Mouse (Mus musculus) CH12.LX (cell line): ENCODE data around the gene Mesp2. TPM values are rescaled to one million over a fixed set of nuclear protein-coding genes. Genes with fewer than 3 reads are reported as not detected.

Experiments used
- DNase-seq: peaks from one replicate; pipeline ENCODE4 v3.0.0-alpha.2; 2013; ENCODE audit errors: extremely low read depth
- H3K27ac ChIP-seq: 2 replicates; pipeline ENCODE4 v1.5.1; 2012; ENCODE audit warnings: low read depth, mild to moderate bottlenecking, control low read depth, moderate library complexity; ENCODE audit not compliant: insufficient read depth
- H3K27me3 ChIP-seq: replicated peaks from 2 replicates; pipeline ENCODE3; 2012; ENCODE audit warnings: inconsistent platforms
- H3K36me3 ChIP-seq, 2 experiments: replicated peaks in 1 of 2; 2 replicates each; pipeline versions ENCODE3 to v1.6.1; 2012; ENCODE audit warnings: inconsistent platforms in 1 of 2, low read length in 1 of 2, mild to moderate bottlenecking in 1 of 2, mixed read lengths in 1 of 2, moderate library complexity in 1 of 2; ENCODE audit not compliant: control insufficient read depth in 1 of 2, insufficient read depth in 1 of 2
- H3K4me1 ChIP-seq, 2 experiments: 2 replicates each; pipeline ENCODE4 v1.6.1; 2012; ENCODE audit warnings: inconsistent platforms in 1 of 2, moderate library complexity in 1 of 2; ENCODE audit not compliant: insufficient read depth in 2 of 2, control insufficient read depth in 1 of 2
- H3K4me2 ChIP-seq: 2 replicates; pipeline ENCODE4 v1.6.1; 2012; ENCODE audit warnings: low read depth, mild to moderate bottlenecking, control low read depth; ENCODE audit not compliant: poor library complexity, insufficient read depth, severe bottlenecking
- H3K4me3 ChIP-seq, 3 experiments: fragments of 150-350 bp in 1 of 3; sonication (generic) in 1 of 3; replicated peaks in 1 of 3; 2 replicates each; pipeline versions ENCODE3 to v1.5.1; 2011 to 2012; ENCODE audit warnings: low read depth in 2 of 3, low read length in 2 of 3, mild to moderate bottlenecking in 2 of 3, moderate library complexity in 2 of 3, control low read depth in 1 of 3, improper control_type of control experiment in 1 of 3, inconsistent platforms in 1 of 3, mixed read lengths in 1 of 3; ENCODE audit not compliant: poor library complexity in 1 of 3
- H3K79me2 ChIP-seq: replicated peaks from 2 replicates; pipeline ENCODE4 v1.6.1; 2012; ENCODE audit warnings: mild to moderate bottlenecking, moderate library complexity; ENCODE audit not compliant: control insufficient read depth, poor library complexity, insufficient read depth, severe bottlenecking; ENCODE audit errors: extremely low read depth
- H3K9ac ChIP-seq: 2 replicates; pipeline ENCODE4 v1.6.1; 2012; ENCODE audit warnings: low read depth, mild to moderate bottlenecking, control low read depth, moderate library complexity; ENCODE audit not compliant: insufficient read depth
- H3K9me3 ChIP-seq: replicated peaks from 2 replicates; pipeline ENCODE3; 2012; ENCODE audit warnings: low read length, inconsistent platforms, mixed read lengths
- BHLHE40 ChIP-seq: IDR thresholded peaks from 2 replicates; pipeline ENCODE4 v1.6.1; 2011; ENCODE audit warnings: mild to moderate bottlenecking, low read depth, low read length, improper control_type of control experiment
- CTCF ChIP-seq, 2 experiments: IDR thresholded peaks in 1 of 2; conservative IDR thresholded peaks in 1 of 2; 2 replicates each; pipeline ENCODE4 v1.5.1; 2011 to 2012; ENCODE audit warnings: low read depth in 2 of 2, low read length in 2 of 2, improper control_type of control experiment in 1 of 2, inconsistent platforms in 1 of 2, mild to moderate bottlenecking in 1 of 2, moderate library complexity in 1 of 2
- ELF1 ChIP-seq: IDR thresholded peaks from 2 replicates; pipeline ENCODE4 v1.6.1; 2014; ENCODE audit warnings: low read depth, mild to moderate bottlenecking, inconsistent platforms, low read length, improper control_type of control experiment
- EP300 ChIP-seq: IDR thresholded peaks from 2 replicates; pipeline ENCODE4 v1.6.1; 2011; ENCODE audit warnings: low read length, improper control_type of control experiment
- ETS1 ChIP-seq: conservative IDR thresholded peaks from 2 replicates; pipeline ENCODE4 v1.6.1; 2012; ENCODE audit warnings: low read depth, mild to moderate bottlenecking, inconsistent platforms, low read length, improper control_type of control experiment, moderate library complexity
- HCFC1 ChIP-seq: IDR thresholded peaks from 2 replicates; pipeline ENCODE4 v1.6.1; 2012; ENCODE audit warnings: low read depth, mild to moderate bottlenecking, inconsistent platforms, low read length, improper control_type of control experiment
- IRF4 ChIP-seq: IDR thresholded peaks from 2 replicates; pipeline ENCODE4 v1.6.1; 2014; ENCODE audit warnings: low read depth, mild to moderate bottlenecking, inconsistent platforms, low read length, improper control_type of control experiment
- JUN ChIP-seq: IDR thresholded peaks from 2 replicates; pipeline ENCODE4 v1.6.1; 2011; ENCODE audit warnings: low read depth, mild to moderate bottlenecking, low read length, improper control_type of control experiment, moderate library complexity; ENCODE audit not compliant: insufficient read depth
- KAT2A ChIP-seq: IDR thresholded peaks from 2 replicates; pipeline ENCODE4 v1.6.1; 2012; ENCODE audit warnings: low read length, improper control_type of control experiment, inconsistent platforms; ENCODE audit not compliant: insufficient replicate concordance
- MAZ ChIP-seq: IDR thresholded peaks from 2 replicates; pipeline ENCODE4 v1.6.1; 2012; ENCODE audit warnings: low read depth, mild to moderate bottlenecking, inconsistent platforms, low read length, improper control_type of control experiment, moderate library complexity
- NELFE ChIP-seq: IDR thresholded peaks from 2 replicates; pipeline ENCODE4 v1.6.1; 2011; ENCODE audit warnings: low read depth, low read length, improper control_type of control experiment
- NRF1 ChIP-seq: IDR thresholded peaks from 2 replicates; pipeline ENCODE4 v1.6.1; 2014; ENCODE audit warnings: low read depth, mild to moderate bottlenecking, inconsistent platforms, low read length, improper control_type of control experiment, moderate library complexity
- PAX5 ChIP-seq: IDR thresholded peaks from 2 replicates; pipeline ENCODE4 v1.6.1; 2012; ENCODE audit warnings: low read length, inconsistent platforms, mixed read lengths
- RAD21 ChIP-seq: IDR thresholded peaks from 2 replicates; pipeline ENCODE4 v1.6.1; 2011; ENCODE audit warnings: low read depth, mild to moderate bottlenecking, low read length, improper control_type of control experiment, moderate library complexity
- RCOR1 ChIP-seq: conservative IDR thresholded peaks from 2 replicates; pipeline ENCODE4 v1.6.1; 2012; ENCODE audit warnings: low read depth, mild to moderate bottlenecking, inconsistent platforms, low read length, improper control_type of control experiment
- SIN3A ChIP-seq: IDR thresholded peaks from 2 replicates; pipeline ENCODE4 v1.6.1; 2012; ENCODE audit warnings: low read length, improper control_type of control experiment, inconsistent platforms
- TBP ChIP-seq: conservative IDR thresholded peaks from 2 replicates; pipeline ENCODE4 v1.6.1; 2011; ENCODE audit warnings: low read depth, low read length, improper control_type of control experiment
- TCF12 ChIP-seq: IDR thresholded peaks from 2 replicates; pipeline ENCODE4 v1.6.1; 2014; ENCODE audit warnings: low read depth, mild to moderate bottlenecking, inconsistent platforms, low read length, improper control_type of control experiment
- UBTF ChIP-seq: IDR thresholded peaks from 2 replicates; pipeline ENCODE4 v1.6.1; 2012; ENCODE audit warnings: low read depth, mild to moderate bottlenecking, inconsistent platforms, low read length, improper control_type of control experiment, moderate library complexity
- USF2 ChIP-seq: conservative IDR thresholded peaks from 2 replicates; pipeline ENCODE4 v1.6.1; 2011; ENCODE audit warnings: low read depth, low read length, improper control_type of control experiment
- ZC3H11A ChIP-seq: IDR thresholded peaks from 2 replicates; pipeline ENCODE4 v1.6.1; 2012; ENCODE audit warnings: low read depth, mild to moderate bottlenecking, inconsistent platforms, low read length, improper control_type of control experiment
- ZKSCAN1 ChIP-seq: IDR thresholded peaks from 2 replicates; pipeline ENCODE4 v1.6.1; 2012; ENCODE audit warnings: low read depth, inconsistent platforms, low read length, improper control_type of control experiment, borderline replicate concordance
- ZMIZ1 ChIP-seq: IDR thresholded peaks from 2 replicates; pipeline ENCODE4 v1.6.1; 2012; ENCODE audit warnings: low read depth, mild to moderate bottlenecking, inconsistent platforms, low read length, improper control_type of control experiment
- ZNF384 ChIP-seq: IDR thresholded peaks from 2 replicates; pipeline ENCODE4 v1.6.1; 2012; ENCODE audit warnings: low read depth, low read length, improper control_type of control experiment, inconsistent platforms
- dilution Hi-C: fragments of 300-500 bp; cut with MboI; formaldehyde crosslinking; loops from 2 replicates; pipeline ENCODE4 v1.14.3; 2020; ENCODE audit warnings: low sequenced_read_pairs; ENCODE audit not compliant: extremely low pct_unique_long_range_greater_than_20kb, extremely low pct_ligation_motif_present
- in situ Hi-C: fragments of 300-500 bp; cut with MboI; formaldehyde crosslinking; loops from 3 replicates; pipeline ENCODE4 v1.14.3; 2019; ENCODE audit warnings: low sequenced_read_pairs, low pct_ligation_motif_present, low pct_unique_long_range_greater_than_20kb, mixed read lengths
- polyA plus RNA-seq: library from polyadenylated mRNA; unstranded; fragments of >175 nt; gene quantifications from 2 replicates; pipeline ENCODE4 v1.2.1, GENCODE M21; 2012; ENCODE audit warnings: low read depth; ENCODE audit not compliant: insufficient read length
- total RNA-seq, 2 experiments: library from RNA; depleted of rRNA; stranded (reverse); fragments of 300-350 nt in 1 of 2; fragments of >200 nt in 1 of 2; gene quantifications; 2 replicates each; pipeline ENCODE4 v1.2.3; 2012 to 2014

Gene Mesp2
- total and polyA plus RNA-seq, 3 experiments, result not detected

- in situ Hi-C loops, result no loop called here
- H3K9me3 ChIP-seq, result no peaks in the 10 kb centered on the region
- peaks cover 15 to 61% of the 10 kb centered on the region in 2 experiments for H3K4me1 ChIP-seq
- H3K9ac ChIP-seq, result no peak overlapping the region
- H3K27me3 ChIP-seq, result peaks cover 2% of the 10 kb centered on the region
- H3K4me2 ChIP-seq, result no peak overlapping the region
- dilution Hi-C loops, result no loop called here
- H3K4me3 ChIP-seq, result no peak overlapping the region
- no peak overlapping the region for H3K27ac ChIP-seq
- TF ChIP-seq JUN, result no peak
- TF ChIP-seq HCFC1, result no peak
- TF ChIP-seq UBTF, result no peak
- TF ChIP-seq CTCF (conservative IDR thresholded peaks at IDR 0.05 in 1 of 2, IDR thresholded peaks at IDR 0.05 in 1 of 2; ENCODE audit: low read depth in 2 of 2, low read length in 2 of 2), result no peak
- no peak for TF ChIP-seq SIN3A
- no peak for TF ChIP-seq EP300
- TF ChIP-seq KAT2A, result no peak
- no peaks in the 10 kb centered on the region for H3K79me2 ChIP-seq
- DNase-seq, result no peak
- H3K36me3 ChIP-seq, result no peaks in the 10 kb centered on the region
Observed at GRCm38 (mm10) chr7:79858202-79858934, 47.8 kb downstream of the Mesp2 start.

GRCm38 (mm10) chr7:79858956-79859630, 48.6 kb downstream of the Mesp2 start:
- no peak for DNase-seq
- no peaks in the 10 kb centered on the region for H3K79me2 ChIP-seq
- TF ChIP-seq RAD21 (no peak), RCOR1 (no peak), BHLHE40 (no peak), ZNF384 (no peak), NRF1 (no peak), TBP (no peak), JUN (no peak), NELFE (no peak), ETS1 (no peak), USF2 (no peak), ZMIZ1 (no peak), ZKSCAN1 (no peak), PAX5 (no peak), ZC3H11A (no peak), ELF1 (no peak), TCF12 (no peak), IRF4 (no peak), HCFC1 (no peak), MAZ (no peak), UBTF (no peak)
- H3K4me1 ChIP-seq, result peaks cover 15 to 61% of the 10 kb centered on the region in 2 experiments
- H3K27me3 ChIP-seq, result peaks cover 2% of the 10 kb centered on the region
- H3K27ac ChIP-seq, result no peak overlapping the region
- H3K36me3 ChIP-seq, result no peaks in the 10 kb centered on the region
- no peaks in the 10 kb centered on the region for H3K9me3 ChIP-seq
- dilution Hi-C loops, result no loop called here
- no peak overlapping the region for H3K9ac ChIP-seq
- no peak overlapping the region for H3K4me2 ChIP-seq
- no peak overlapping the region for H3K4me3 ChIP-seq
- in situ Hi-C loops, result no loop called here
